Mouse (Mus musculus) lung, postnatal 0 days (tissue): ENCODE measurements around the gene Gm45713.

Experiments
- CTCF ChIP-seq: IDR thresholded peaks from 2 replicates; pipeline ENCODE4 v1.5.1; 2016; ENCODE audit warnings: antibody characterized with exemption, mild to moderate bottlenecking
- EP300 ChIP-seq: IDR thresholded peaks from 2 replicates; pipeline ENCODE4 v1.6.1; 2016; ENCODE audit warnings: antibody characterized with exemption, mild to moderate bottlenecking, control low read depth

DNA sequence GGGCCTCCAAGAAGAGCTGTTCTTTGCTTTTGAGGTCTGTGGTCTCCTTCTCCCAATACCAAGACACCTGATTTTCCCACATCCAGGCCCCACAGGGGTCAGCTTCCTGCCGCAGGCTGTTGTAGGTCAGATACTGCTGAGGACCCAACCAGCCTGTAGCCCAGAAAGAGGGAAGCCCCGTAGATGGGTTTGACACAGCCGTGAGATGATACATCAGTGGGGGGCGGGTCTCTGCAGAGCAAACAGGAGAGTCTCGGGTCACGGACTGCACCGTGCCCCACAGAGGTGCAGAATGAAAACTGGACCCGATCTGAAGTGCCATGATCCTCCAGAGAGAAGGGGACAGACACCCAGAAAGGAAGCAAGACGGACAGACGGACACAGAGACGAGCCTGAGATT, 33.6 kb downstream of the Gm45713 start:
- TF ChIP-seq CTCF: no peak
- no peak for TF ChIP-seq EP300
